Mouse (Mus musculus): ENCODE measurements around the gene Ssr2.

DNA sequence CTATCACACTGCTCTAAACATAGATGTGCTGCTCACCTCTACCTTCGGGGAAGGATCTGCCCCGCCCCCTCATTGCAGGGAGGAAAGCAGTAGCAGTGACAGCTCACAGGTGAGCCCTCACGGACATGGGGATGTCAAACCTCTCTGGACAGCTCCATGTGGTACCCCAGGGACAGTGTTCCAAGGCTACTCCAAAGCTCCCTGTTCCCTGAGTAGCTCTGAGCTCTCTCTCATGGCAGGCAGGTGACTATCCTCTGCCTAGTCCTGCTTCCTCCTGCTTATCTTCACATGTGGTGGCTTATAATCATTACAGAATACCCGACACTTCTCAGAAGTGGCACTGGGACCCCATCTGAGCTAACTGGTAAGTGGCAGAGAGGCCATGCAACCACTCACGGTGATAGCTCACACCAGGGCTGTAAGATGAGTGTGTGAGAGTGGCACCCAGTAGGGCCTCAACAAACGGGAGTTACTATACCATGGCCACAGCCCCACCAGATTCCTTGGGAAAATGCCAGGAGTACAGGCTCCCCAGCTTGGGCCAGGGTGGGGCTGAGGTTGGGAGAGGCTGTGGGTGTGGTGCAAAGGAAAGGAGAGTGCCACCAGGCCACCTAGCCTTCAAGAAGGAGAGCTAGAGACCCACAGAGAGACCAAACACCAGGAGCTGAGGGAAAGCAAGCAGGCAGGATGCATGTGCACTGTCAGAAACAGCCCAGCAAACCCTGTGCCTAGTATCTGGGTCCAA, 28.8 kb upstream of the Ssr2 start:
- TF ChIP-seq UBTF (IDR thresholded peaks at IDR 0.05; ENCODE audit: low read depth, low read length) (no peak), CTCF (conservative IDR thresholded peaks at IDR 0.05 in 1 of 2, IDR thresholded peaks at IDR 0.05 in 1 of 2; ENCODE audit: low read depth in 2 of 2, low read length in 2 of 2) (no peak), ZMIZ1 (IDR thresholded peaks at IDR 0.05; ENCODE audit: low read depth, low read length) (no peak), POLR2A (IDR thresholded peaks at IDR 0.05; ENCODE audit: low read depth, low read length) (no peak), KAT2A (IDR thresholded peaks at IDR 0.05; ENCODE audit: insufficient replicate concordance, low read length) (no peak), RCOR1 (conservative IDR thresholded peaks at IDR 0.05; ENCODE audit: low read depth, low read length) (no peak), CHD2 (IDR thresholded peaks at IDR 0.05; ENCODE audit: low read length) (no peak), ELF1 (IDR thresholded peaks at IDR 0.05; ENCODE audit: low read depth, low read length) (no peak), ETS1 (conservative IDR thresholded peaks at IDR 0.05; ENCODE audit: low read depth, low read length) (no peak)

All from CH12.LX (cell line).